In the genomic region with DNA sequence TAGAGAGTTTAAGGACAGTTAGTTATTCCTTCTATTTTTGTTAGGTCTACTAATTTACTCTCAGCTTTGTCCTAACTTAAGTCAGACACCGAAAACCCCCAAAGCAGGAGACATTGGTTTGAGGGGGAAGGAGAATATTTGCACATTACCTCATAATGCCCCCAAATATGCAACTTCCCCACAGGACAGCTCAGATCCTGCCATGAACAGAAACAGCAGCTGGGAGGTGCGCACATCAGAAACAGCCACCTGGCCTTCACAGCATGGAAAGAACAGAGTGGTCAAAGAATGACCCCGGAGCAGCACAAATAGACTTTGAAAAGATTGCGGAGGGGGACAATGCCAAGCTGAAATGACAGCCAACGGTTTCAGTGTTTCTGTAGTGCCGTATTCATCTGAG, we compare ENCODE assay signal across 24 mouse cellular contexts.
"Had no signal": no experiment of that assay in that cellular context is flagged by ENCODE, and none has a peak within 500 bp of the region (broad histone marks: within the 10 kb centered on the region; RNA-seq: fewer than 3 reads in every experiment).

No protein-coding gene starts in this region.

- H3K4me2 ChIP-seq: heart, embryonic 12.5 days; hindbrain, embryonic 12.5 days; hindbrain, embryonic 15.5 days; kidney, embryonic 15.5 days; limb, embryonic 13.5 days; limb, embryonic 15.5 days; liver, embryonic 12.5 days had no signal

- H3K4me3 ChIP-seq: heart, adult 2 months; heart, embryonic 12.5 days; hindbrain, embryonic 10.5 days; hindbrain, embryonic 12.5 days; hindbrain, embryonic 15.5 days; kidney, embryonic 15.5 days; limb, embryonic 13.5 days; limb, embryonic 15.5 days; liver, embryonic 12.5 days had no signal

- ATAC-seq: forebrain, postnatal 0 days; hindbrain, postnatal 0 days; intestine, embryonic 16.5 days; liver, embryonic 12.5 days had no signal

- H3K9ac ChIP-seq: forebrain, postnatal 0 days; heart, embryonic 12.5 days; hindbrain, embryonic 12.5 days; hindbrain, embryonic 15.5 days; kidney, embryonic 15.5 days; limb, embryonic 13.5 days; limb, embryonic 15.5 days; liver, embryonic 12.5 days had no signal

- H3K27me3 ChIP-seq: heart, embryonic 12.5 days; hindbrain, embryonic 12.5 days; hindbrain, embryonic 15.5 days; kidney, embryonic 15.5 days; limb, embryonic 13.5 days; limb, embryonic 15.5 days; liver, embryonic 12.5 days had no signal

- DNase-seq: forebrain, postnatal 0 days; gastrocnemius, postnatal 10 days; gastrocnemius, postnatal 36 days; heart, adult 2 months; heart, postnatal 10 days; heart, postnatal 4 days; kidney, adult 11 months; kidney, adult 2 months; kidney, adult 9 months; kidney, postnatal 14 days; kidney, postnatal 36 days; layer of hippocampus, adult 9-11 months; layer of hippocampus, postnatal 36 days had no signal

- H3K27ac ChIP-seq: hindbrain, embryonic 10.5 days; hindbrain, embryonic 12.5 days; hindbrain, embryonic 15.5 days; hindbrain, postnatal 0 days; kidney, embryonic 15.5 days; kidney, postnatal 0 days; limb, embryonic 13.5 days; limb, embryonic 15.5 days; liver, embryonic 12.5 days had no signal

- H3K36me3 ChIP-seq: heart, embryonic 12.5 days; hindbrain, embryonic 10.5 days; hindbrain, embryonic 12.5 days; hindbrain, embryonic 15.5 days; kidney, embryonic 15.5 days; limb, embryonic 13.5 days; limb, embryonic 15.5 days; liver, embryonic 12.5 days had no signal

- H3K9me3 ChIP-seq: heart, embryonic 12.5 days; hindbrain, embryonic 10.5 days; hindbrain, embryonic 12.5 days; hindbrain, embryonic 15.5 days; kidney, embryonic 15.5 days; limb, embryonic 13.5 days; limb, embryonic 15.5 days; liver, embryonic 12.5 days had no signal

- H3K4me1 ChIP-seq: hindbrain, embryonic 10.5 days; hindbrain, embryonic 12.5 days; hindbrain, embryonic 15.5 days; kidney, embryonic 15.5 days; limb, embryonic 13.5 days; limb, embryonic 15.5 days; liver, embryonic 12.5 days had no signal
